Mouse (Mus musculus) small intestine, adult 2 months (tissue): ENCODE results near the gene Zfp13. TPM values are rescaled to one million over a fixed set of nuclear protein-coding genes. Genes with fewer than 3 reads are reported as not detected.

Experiments used
- H3K27ac ChIP-seq: fragments of 200-500 bp; 2 replicates; pipeline ENCODE4 v1.5.1; 2012; ENCODE audit warnings: low read depth, low read length, control low read depth, inconsistent platforms; ENCODE audit not compliant: insufficient read depth
- H3K27me3 ChIP-seq: fragments of 200-500 bp; 2 replicates; pipeline ENCODE4 v1.6.1; 2012; ENCODE audit warnings: mild to moderate bottlenecking, moderate library complexity, low read length, inconsistent platforms; ENCODE audit not compliant: control insufficient read depth, insufficient read depth
- H3K36me3 ChIP-seq: fragments of 200-500 bp; 2 replicates; pipeline ENCODE4 v1.6.1; 2012; ENCODE audit warnings: mild to moderate bottlenecking, low read length, control low read depth, inconsistent platforms; ENCODE audit not compliant: control insufficient read depth, insufficient read depth
- H3K4me1 ChIP-seq: fragments of 200-500 bp; 2 replicates; pipeline ENCODE4 v1.6.1; 2012; ENCODE audit warnings: low read length, inconsistent platforms, mixed read lengths; ENCODE audit not compliant: control insufficient read depth, insufficient read depth, insufficient read length
- H3K4me3 ChIP-seq: fragments of 200-500 bp; 2 replicates; pipeline ENCODE4 v1.5.1; 2012; ENCODE audit warnings: low read depth, mild to moderate bottlenecking, control low read depth, inconsistent platforms, low read length, moderate library complexity
- CTCF ChIP-seq: fragments of 200-500 bp; IDR thresholded peaks from 2 replicates; pipeline ENCODE4 v1.5.1; 2012; ENCODE audit warnings: low read depth, mild to moderate bottlenecking, control low read depth, inconsistent platforms, low read length, moderate library complexity, mixed read lengths; ENCODE audit not compliant: insufficient replicate concordance, insufficient read length; ENCODE audit errors: extremely low read depth
- POLR2A ChIP-seq: fragments of 200-500 bp; IDR thresholded peaks from 2 replicates; pipeline ENCODE4 v1.6.1; 2012; ENCODE audit warnings: low read depth, mild to moderate bottlenecking, control low read depth, inconsistent platforms, low read length, moderate library complexity
- WGBS: fragments of 180-500 bp; shearing (Covaris S2); methylation state at CpG from one replicate; pipeline ENCODE4 v1.1.7; 2018; 5-methylcytosine and 5-hydroxymethylcytosine counted together
- polyA plus RNA-seq: library from polyadenylated mRNA; depleted of rRNA; stranded (reverse); fragments of >200 nt; gene quantifications from 2 replicates; pipeline ENCODE4 v1.2.3, GENCODE M21; 2012

The Zfp13 gene
- polyA plus RNA-seq, 1 experiment: 6.8 TPM

GRCm38 (mm10) chr17:23549441-23549840 lies 49.8 kb downstream of the Zfp13 start:
- Histone ChIP-seq H3K36me3 (no peaks in the 10 kb centered on the region), H3K27ac (no peak overlapping the region), H3K4me1 (no peaks in the 10 kb centered on the region; the same call in none of the 2 replicates), H3K4me3 (peak overlapping the region; percentile 59), H3K27me3 (no peaks in the 10 kb centered on the region)
- TF ChIP-seq CTCF: no peak
- TF ChIP-seq POLR2A: no peak
- 7% methylated on average over 9 of the region's 9 CpGs for WGBS

GRCm38 (mm10) chr17:23548615-23549014 lies 50.7 kb downstream of the Zfp13 start:
- no peak overlapping the region for H3K27ac ChIP-seq
- H3K36me3 ChIP-seq: no peaks in the 10 kb centered on the region
- H3K4me3 ChIP-seq: peak overlapping the region; percentile 59
- WGBS: 2% methylated on average over 15 of the region's 15 CpGs
- H3K4me1 ChIP-seq: peaks cover 2% of the 10 kb centered on the region
- TF ChIP-seq POLR2A (no peak), CTCF (no peak)
- no peaks in the 10 kb centered on the region for H3K27me3 ChIP-seq

DNA sequence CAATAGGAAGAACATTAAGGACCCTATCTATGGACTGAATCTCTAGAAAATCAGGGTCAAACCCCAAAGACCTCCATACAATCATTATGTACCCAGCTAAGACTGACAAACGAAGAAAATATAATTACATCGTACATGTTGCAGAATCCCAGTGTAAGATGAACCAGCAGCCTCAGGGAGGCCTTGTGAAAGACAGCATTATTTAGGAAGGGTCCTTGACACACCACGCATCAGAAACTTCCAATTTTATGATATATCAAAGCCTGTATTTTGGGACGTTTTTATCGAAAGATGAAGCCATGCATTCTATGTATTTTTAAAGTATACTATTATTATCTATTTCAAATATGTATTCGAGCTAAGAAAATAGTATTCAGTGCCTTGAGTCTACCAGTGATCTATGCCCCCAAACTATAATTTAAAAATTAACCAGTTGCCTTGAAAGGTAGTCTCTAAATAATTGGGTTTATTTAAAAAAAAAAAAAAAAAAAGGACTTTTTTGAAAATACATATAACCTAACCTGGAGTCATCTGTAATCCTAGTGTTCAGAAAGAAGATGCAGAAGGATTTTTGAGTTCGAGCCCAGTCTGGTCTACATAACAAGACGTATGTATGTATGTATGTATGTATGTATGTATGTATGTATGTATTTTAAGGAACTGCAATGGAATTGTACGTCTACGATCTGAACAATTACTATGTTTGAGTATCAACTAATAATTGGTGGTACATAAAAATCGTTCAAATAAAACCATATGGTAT lies 51.4 kb downstream of the Zfp13 start:
- Histone ChIP-seq H3K4me3 (no peak overlapping the region), H3K27me3 (no peaks in the 10 kb centered on the region), H3K4me1 (peaks cover 6% of the 10 kb centered on the region; the same call in 1 of the 2 replicates), H3K27ac (no peak overlapping the region), H3K36me3 (no peaks in the 10 kb centered on the region)
- TF ChIP-seq CTCF (no peak), POLR2A (no peak)
- WGBS: 53% methylated on average over 11 of the region's 11 CpGs

GRCm38 (mm10) chr17:23546702-23547505 lies 52.4 kb downstream of the Zfp13 start:
- H3K4me3 ChIP-seq: peak overlapping the region; percentile 85
- WGBS: 2% methylated on average over 42 of the region's 42 CpGs

DNA sequence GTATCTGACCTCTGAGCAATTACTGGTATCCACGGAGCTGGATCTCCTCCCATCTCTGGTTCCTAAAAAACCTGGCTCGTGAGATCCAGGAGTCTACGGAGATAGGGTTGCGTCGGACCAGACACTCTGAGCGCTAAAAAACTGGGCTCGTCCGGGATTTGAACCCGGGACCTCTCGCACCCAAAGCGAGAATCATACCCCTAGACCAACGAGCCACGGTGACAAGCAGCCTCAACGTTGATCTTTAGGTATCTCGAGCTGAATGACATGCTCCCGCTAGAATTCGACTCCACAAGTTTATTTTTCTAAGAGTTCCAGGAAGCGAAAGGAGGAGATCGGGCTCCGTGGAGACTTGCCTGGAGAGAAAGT lies 53.0 kb downstream of the Zfp13 start:
- Histone ChIP-seq H3K4me3 (peak overlapping the region; percentile 85), H3K27me3 (no peaks in the 10 kb centered on the region), H3K4me1 (peaks cover 7% of the 10 kb centered on the region; the same call in 1 of the 2 replicates), H3K27ac (peak overlapping the region; percentile 78), H3K36me3 (no peaks in the 10 kb centered on the region)
- TF ChIP-seq CTCF (no peak), POLR2A (no peak)
- 1% methylated on average over 20 of the region's 20 CpGs for WGBS

More at GRCm38 (mm10) chr17:23546702-23547505, 52.4 kb downstream of the Zfp13 start:
- H3K27me3 ChIP-seq: no peaks in the 10 kb centered on the region
- peaks cover 7% of the 10 kb centered on the region; the same call in 1 of the 2 replicates for H3K4me1 ChIP-seq
- H3K27ac ChIP-seq: peak overlapping the region; percentile 78
- TF ChIP-seq CTCF: no peak
- 0 out of 2 replicates have a peak, but pooled peaks have one; percentile 6 for TF ChIP-seq POLR2A
- no peaks in the 10 kb centered on the region for H3K36me3 ChIP-seq

DNA sequence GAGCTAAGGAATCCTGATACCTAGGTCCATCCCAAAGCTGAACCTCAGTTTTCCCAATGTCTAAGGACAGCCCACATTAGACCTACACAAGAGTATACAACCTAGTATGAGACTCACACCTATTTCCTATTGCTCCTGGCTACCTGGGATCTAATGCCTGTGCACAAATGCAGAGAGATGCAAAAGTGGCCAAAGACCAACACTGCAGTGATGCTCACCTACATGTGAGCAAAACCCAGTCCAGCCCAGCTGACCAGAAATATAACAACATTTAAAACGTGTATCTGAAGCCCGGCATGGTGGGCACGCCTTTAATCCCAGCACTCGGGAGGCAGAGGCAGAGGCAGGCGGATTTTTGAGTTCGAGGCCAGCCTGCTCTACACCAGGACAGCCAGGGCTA lies 53.4 kb downstream of the Zfp13 start:
- no peak for TF ChIP-seq CTCF
- no peak for TF ChIP-seq POLR2A
- Histone ChIP-seq H3K27me3 (no peaks in the 10 kb centered on the region), H3K4me3 (no peak overlapping the region), H3K27ac (no peak overlapping the region), H3K36me3 (no peaks in the 10 kb centered on the region), H3K4me1 (peaks cover 7% of the 10 kb centered on the region; the same call in 1 of the 2 replicates)
- 32% methylated on average over 6 of the region's 6 CpGs for WGBS

GRCm38 (mm10) chr17:23544766-23545165 lies 54.5 kb downstream of the Zfp13 start:
- Histone ChIP-seq H3K4me3 (no peak overlapping the region), H3K27me3 (no peaks in the 10 kb centered on the region), H3K4me1 (peaks cover 7% of the 10 kb centered on the region; the same call in 1 of the 2 replicates), H3K36me3 (no peaks in the 10 kb centered on the region), H3K27ac (no peak overlapping the region)
- no peak for TF ChIP-seq POLR2A
- WGBS: 98% methylated on average over 1 of the region's 1 CpGs
